Mouse (Mus musculus) forebrain, embryonic 16.5 days (tissue): ENCODE data around the gene Ephx1. TPM values are rescaled to one million over a fixed set of nuclear protein-coding genes. Genes with fewer than 3 reads are reported as not detected.

Experiments
- ATAC-seq: fragments of 200-750 bp; cut with Nextera tagmentation; 2 replicates; pipeline ENCODE4 v1.8.0; 2017; ENCODE audit warnings: mild to moderate bottlenecking, moderate library complexity
- H3K27ac ChIP-seq: fragments of 300-500 bp; sonication (generic); 2 replicates; pipeline ENCODE4 v1.5.1; 2014; ENCODE audit warnings: low read length, control low read depth
- H3K27me3 ChIP-seq: fragments of 300-500 bp; sonication (generic); replicated peaks from 2 replicates; pipeline ENCODE4 v1.6.1; 2014; ENCODE audit warnings: low read length; ENCODE audit not compliant: control insufficient read depth, insufficient read depth
- H3K36me3 ChIP-seq: fragments of 300-500 bp; sonication (generic); 2 replicates; pipeline ENCODE4 v1.6.1; 2014; ENCODE audit not compliant: control insufficient read depth, insufficient read depth
- H3K4me1 ChIP-seq: fragments of 300-500 bp; sonication (generic); replicated peaks from 2 replicates; pipeline ENCODE4 v1.6.1; 2014; ENCODE audit warnings: low read length; ENCODE audit not compliant: control insufficient read depth, insufficient read depth
- H3K4me2 ChIP-seq: fragments of 300-500 bp; sonication (generic); 2 replicates; pipeline ENCODE4 v1.6.1; 2014; ENCODE audit warnings: mild to moderate bottlenecking, low read length, control low read depth
- H3K4me3 ChIP-seq: fragments of 300-500 bp; sonication (generic); replicated peaks from 2 replicates; pipeline ENCODE4 v1.5.1; 2014; ENCODE audit warnings: mild to moderate bottlenecking, low read length, control low read depth
- H3K9ac ChIP-seq: fragments of 300-500 bp; sonication (generic); replicated peaks from 2 replicates; pipeline ENCODE4 v1.6.1; 2014; ENCODE audit warnings: low read depth, low read length, control low read depth
- H3K9me3 ChIP-seq: fragments of 300-500 bp; sonication (generic); 2 replicates; pipeline ENCODE4 v1.6.1; 2016; ENCODE audit warnings: low read length; ENCODE audit not compliant: control insufficient read depth
- WGBS: fragments of 180-500 bp; shearing (Covaris S2); extraction: QIAGEN DNeasy Blood & Tissue Kit; methylation state at CpG from one replicate; pipeline ENCODE4 v1.1.7; 2014; 5-methylcytosine and 5-hydroxymethylcytosine counted together
- polyA plus RNA-seq: library from polyadenylated mRNA; unstranded; fragments of >200 nt; fragmentation: Nextera tagmentation; extraction: Ambion mirVana; gene quantifications from 2 replicates; pipeline ENCODE4 v1.2.1, GENCODE M21; 2015

Gene Ephx1
- polyA plus RNA-seq, 1 experiment from 2014 or later = 6.6 TPM

DNA sequence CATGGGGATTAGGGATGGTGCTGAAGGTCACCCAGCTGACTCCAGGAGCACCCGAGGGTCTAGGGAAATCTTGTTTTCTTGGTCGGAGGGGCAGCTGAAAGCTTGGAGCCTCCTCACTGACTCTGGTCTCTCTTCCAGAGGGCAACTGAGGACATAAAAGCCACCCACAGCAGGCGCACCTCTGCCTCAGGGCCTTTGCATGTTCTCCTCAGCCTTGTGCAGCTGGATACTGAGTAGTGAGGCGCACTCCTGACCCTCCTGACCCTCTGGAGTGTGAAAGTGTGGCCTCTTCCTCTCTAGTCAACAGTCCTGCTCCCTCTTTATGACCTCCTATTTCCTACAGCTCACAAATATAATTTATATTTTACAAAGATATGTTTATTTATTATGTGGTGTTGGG lies 4.7 kb downstream of the Ephx1 start:
- Histone ChIP-seq H3K4me2 (no peak overlapping the region; the same call in 1 of the 2 replicates), H3K27me3 (no peaks in the 10 kb centered on the region; the same call in 1 of the 2 replicates), H3K4me3 (no peak overlapping the region), H3K36me3 (no peaks in the 10 kb centered on the region), H3K9me3 (no peaks in the 10 kb centered on the region), H3K9ac (no peak overlapping the region), H3K4me1 (peaks cover 10% of the 10 kb centered on the region; the same call in 1 of the 2 replicates), H3K27ac (no peak overlapping the region)
- WGBS = 82% methylated on average over 4 of the region's 4 CpGs
- ATAC-seq = no peak

GRCm38 (mm10) chr1:181015558-181015957 lies 5.1 kb downstream of the Ephx1 start:
- Histone ChIP-seq H3K27ac (no peak overlapping the region), H3K36me3 (no peaks in the 10 kb centered on the region), H3K4me3 (no peak overlapping the region), H3K9ac (no peak overlapping the region), H3K9me3 (no peaks in the 10 kb centered on the region), H3K27me3 (no peaks in the 10 kb centered on the region; the same call in 1 of the 2 replicates), H3K4me2 (no peak overlapping the region), H3K4me1 (peaks cover 10% of the 10 kb centered on the region; the same call in 1 of the 2 replicates)
- ATAC-seq = no peak

- Histone ChIP-seq H3K27me3 (no peaks in the 10 kb centered on the region; the same call in 1 of the 2 replicates), H3K4me1 (peaks cover 10% of the 10 kb centered on the region; the same call in 1 of the 2 replicates), H3K9ac (no peak overlapping the region), H3K36me3 (no peaks in the 10 kb centered on the region), H3K4me3 (no peak overlapping the region), H3K27ac (no peak overlapping the region), H3K9me3 (no peaks in the 10 kb centered on the region), H3K4me2 (no peak overlapping the region)
- no peak for ATAC-seq
- WGBS = 66% methylated on average over 6 of the region's 6 CpGs
Observed at GRCm38 (mm10) chr1:181014731-181015500, 5.8 kb downstream of the Ephx1 start.

GRCm38 (mm10) chr1:181013446-181013845 lies 7.3 kb downstream of the Ephx1 start:
- Histone ChIP-seq H3K9me3 (no peaks in the 10 kb centered on the region), H3K27ac (no peak overlapping the region), H3K4me3 (no peak overlapping the region), H3K27me3 (no peaks in the 10 kb centered on the region; the same call in 1 of the 2 replicates), H3K36me3 (no peaks in the 10 kb centered on the region), H3K4me2 (no peak overlapping the region), H3K9ac (no peak overlapping the region), H3K4me1 (peaks cover 10% of the 10 kb centered on the region; the same call in 1 of the 2 replicates)
- no peak for ATAC-seq
- 75% methylated on average over 6 of the region's 6 CpGs for WGBS

GRCm38 (mm10) chr1:181012416-181012815 lies 8.3 kb downstream of the Ephx1 start:
- no peak overlapping the region for H3K4me3 ChIP-seq
- 71% methylated on average over 3 of the region's 3 CpGs for WGBS
- H3K9me3 ChIP-seq = no peaks in the 10 kb centered on the region

DNA sequence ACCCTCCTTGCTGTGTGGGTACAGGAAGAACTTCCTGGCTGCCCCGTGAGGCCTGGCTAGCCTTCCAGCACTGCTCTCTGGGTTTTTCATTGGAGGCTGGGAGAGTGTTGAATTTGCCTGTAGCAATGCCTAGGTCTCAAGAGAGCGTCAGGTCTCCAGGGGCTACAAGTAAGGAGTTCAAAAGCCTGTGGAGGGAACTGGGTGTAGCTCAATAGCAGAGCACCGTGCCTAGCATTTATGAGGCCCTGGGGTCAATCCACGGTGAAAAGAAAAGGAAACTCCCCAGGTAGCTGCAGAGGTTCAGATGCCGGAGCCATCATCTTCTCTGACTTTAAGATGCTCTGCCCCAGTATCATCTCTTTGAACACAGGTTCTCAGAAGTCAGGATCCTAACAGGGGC lies 9.1 kb downstream of the Ephx1 start:
- Histone ChIP-seq H3K36me3 (no peaks in the 10 kb centered on the region), H3K4me3 (no peak overlapping the region), H3K9ac (no peak overlapping the region), H3K4me1 (peaks cover 8% of the 10 kb centered on the region; the same call in 1 of the 2 replicates), H3K9me3 (no peaks in the 10 kb centered on the region), H3K27ac (no peak overlapping the region), H3K4me2 (no peak overlapping the region), H3K27me3 (no peaks in the 10 kb centered on the region)
- 63% methylated on average over 5 of the region's 5 CpGs for WGBS
- ATAC-seq = no peak

More at GRCm38 (mm10) chr1:181012416-181012815, 8.3 kb downstream of the Ephx1 start:
- Histone ChIP-seq H3K9ac (no peak overlapping the region), H3K4me1 (peaks cover 9% of the 10 kb centered on the region; the same call in 1 of the 2 replicates), H3K4me2 (no peak overlapping the region), H3K36me3 (no peaks in the 10 kb centered on the region), H3K27ac (no peak overlapping the region), H3K27me3 (no peaks in the 10 kb centered on the region)
- ATAC-seq = no peak

- H3K4me3 ChIP-seq = no peak overlapping the region
- no peak overlapping the region for H3K9ac ChIP-seq
- no peaks in the 10 kb centered on the region for H3K27me3 ChIP-seq
- 55% methylated on average over 4 of the region's 4 CpGs for WGBS
- no peaks in the 10 kb centered on the region for H3K36me3 ChIP-seq
- H3K4me2 ChIP-seq = no peak overlapping the region
- no peak for ATAC-seq
- H3K9me3 ChIP-seq = no peaks in the 10 kb centered on the region
- H3K27ac ChIP-seq = no peak overlapping the region
- H3K4me1 ChIP-seq = peaks cover 3% of the 10 kb centered on the region; the same call in 1 of the 2 replicates
Observed at GRCm38 (mm10) chr1:181010171-181010932, 10.4 kb downstream of the Ephx1 start.

DNA sequence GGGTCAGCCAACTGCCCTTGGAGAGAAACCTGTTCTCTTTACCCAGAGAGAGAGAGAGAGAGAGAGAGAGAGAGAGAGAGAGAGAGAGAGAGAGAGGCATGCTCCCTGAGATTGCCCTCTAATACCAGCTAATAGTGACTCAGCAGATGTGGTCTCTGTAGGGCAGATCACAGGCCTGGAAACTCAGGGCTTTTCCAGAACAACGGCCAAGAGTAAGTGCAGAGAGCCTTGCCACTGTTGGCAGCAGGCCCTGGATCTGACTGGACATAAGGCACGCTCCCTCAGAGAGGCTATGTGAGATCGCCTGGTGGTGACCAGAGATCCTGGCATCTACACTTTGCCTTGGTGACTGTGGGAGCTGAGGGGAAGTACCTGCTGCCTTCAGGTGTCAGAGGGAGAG lies 10.9 kb downstream of the Ephx1 start:
- Histone ChIP-seq H3K27me3 (no peaks in the 10 kb centered on the region), H3K9me3 (no peaks in the 10 kb centered on the region), H3K4me1 (no peaks in the 10 kb centered on the region), H3K27ac (no peak overlapping the region), H3K4me3 (no peak overlapping the region), H3K4me2 (no peak overlapping the region), H3K9ac (no peak overlapping the region), H3K36me3 (no peaks in the 10 kb centered on the region)
- WGBS = 83% methylated on average over 3 of the region's 3 CpGs
- ATAC-seq = no peak

GRCm38 (mm10) chr1:181009011-181009590 lies 11.6 kb downstream of the Ephx1 start:
- ATAC-seq = no peak
- Histone ChIP-seq H3K9ac (no peak overlapping the region), H3K27ac (no peak overlapping the region), H3K27me3 (no peaks in the 10 kb centered on the region), H3K4me3 (no peak overlapping the region), H3K36me3 (no peaks in the 10 kb centered on the region), H3K4me2 (no peak overlapping the region), H3K9me3 (no peaks in the 10 kb centered on the region), H3K4me1 (no peaks in the 10 kb centered on the region)
- WGBS = 91% methylated on average over 4 of the region's 4 CpGs
